Mouse (Mus musculus) heart, adult 18-20 months (tissue): ENCODE measurements around the gene 4931428F04Rik. TPM values are rescaled to one million over a fixed set of nuclear protein-coding genes. Genes with fewer than 3 reads are reported as not detected.

Experiments used
- DNase-seq, 2 experiments: peaks; one replicate each; pipeline ENCODE4 v3.0.0; 2021 to 2022; ENCODE audit warnings: mixed read lengths in 1 of 2
- long read RNA-seq, 2 experiments: library from polyadenylated mRNA; stranded (forward); transcript quantifications; one replicate each; pipeline ENCODE4 v2.0.0; 2021
- total RNA-seq, 2 experiments: library from RNA; stranded (reverse); gene quantifications; 2 replicates each; pipeline ENCODE4 v1.2.3; 2021

Gene 4931428F04Rik
- 1 to 10 TPM; 1.1 to 1.6 TPM for total RNA-seq
- long read RNA-seq, experiment 1, partial matches to known transcripts = 0 of 3 reads
- long read RNA-seq, experiment 1, other reads (novel, unspliced or antisense) = 1 of 3 reads
- long read RNA-seq, experiment 2, partial matches to known transcripts = 0 of 1 reads
- long read RNA-seq, experiment 2, other reads (novel, unspliced or antisense) = 0 of 1 reads

GRCm38 (mm10) chr8:105289805-105290460, at the start of gene 4931428F04Rik:
TSS of gene 4931428F04Rik (minus strand) at chr8:105289864.
- DNase-seq = no peak

- no peak for DNase-seq
Observed at GRCm38 (mm10) chr8:105338992-105339391, 49.3 kb upstream of the 4931428F04Rik start.

GRCm38 (mm10) chr8:105336373-105337130, 46.9 kb upstream of the 4931428F04Rik start:
- no peak for DNase-seq

- DNase-seq = no peak
Observed at GRCm38 (mm10) chr8:105332523-105332922, 42.9 kb upstream of the 4931428F04Rik start.

- DNase-seq = no peak
Observed at GRCm38 (mm10) chr8:105331931-105332330, 42.3 kb upstream of the 4931428F04Rik start.

- no peak for DNase-seq
Observed at GRCm38 (mm10) chr8:105331469-105331868, 41.8 kb upstream of the 4931428F04Rik start.

GRCm38 (mm10) chr8:105330325-105330724, 40.7 kb upstream of the 4931428F04Rik start:
- no peak for DNase-seq

- no peak for DNase-seq
Observed at GRCm38 (mm10) chr8:105326968-105327367, 37.3 kb upstream of the 4931428F04Rik start.

GRCm38 (mm10) chr8:105326141-105326672, 36.5 kb upstream of the 4931428F04Rik start, which contains the start of the genes Lrrc29 and Tmem208:
TSS of gene Lrrc29 (minus strand) at chr8:105326278.
TSS of gene Tmem208 (plus strand) at chr8:105326354.
- peak; percentile 97 to 98 for DNase-seq

GRCm38 (mm10) chr8:105325641-105326093, 36.0 kb upstream of the 4931428F04Rik start:
- no peak for DNase-seq

GRCm38 (mm10) chr8:105323183-105323582, 33.5 kb upstream of the 4931428F04Rik start:
- DNase-seq = no peak

- DNase-seq = no peak
Observed at GRCm38 (mm10) chr8:105318662-105319190, 29.1 kb upstream of the 4931428F04Rik start.

- DNase-seq = peak in 1 of 2 experiments; percentile 36
Observed at GRCm38 (mm10) chr8:105317941-105318340, 28.3 kb upstream of the 4931428F04Rik start.

- no peak for DNase-seq
Observed at GRCm38 (mm10) chr8:105315073-105315769, 25.6 kb upstream of the 4931428F04Rik start.

GRCm38 (mm10) chr8:105313622-105314402, 24.1 kb upstream of the 4931428F04Rik start:
- no peak for DNase-seq

- peak in 1 of 2 experiments; percentile 69 for DNase-seq
Observed at GRCm38 (mm10) chr8:105312891-105313481, 23.3 kb upstream of the 4931428F04Rik start.

GRCm38 (mm10) chr8:105311718-105312117, 22.1 kb upstream of the 4931428F04Rik start:
- no peak for DNase-seq

- no peak for DNase-seq
Observed at GRCm38 (mm10) chr8:105310118-105310517, 20.5 kb upstream of the 4931428F04Rik start.

- DNase-seq = no peak
Observed at GRCm38 (mm10) chr8:105309142-105309847, 19.6 kb upstream of the 4931428F04Rik start.

GRCm38 (mm10) chr8:105308428-105308827, 18.8 kb upstream of the 4931428F04Rik start:
- no peak for DNase-seq
